Mouse (Mus musculus): ENCODE data around the gene Cpa2. TPM values are rescaled to one million over a fixed set of nuclear protein-coding genes. Genes with fewer than 3 reads are reported as not detected.

Cpa2 gene
- total and polyA plus RNA-seq, 2 experiments from 2014 or later: 6.2 to 13.0 TPM

DNA sequence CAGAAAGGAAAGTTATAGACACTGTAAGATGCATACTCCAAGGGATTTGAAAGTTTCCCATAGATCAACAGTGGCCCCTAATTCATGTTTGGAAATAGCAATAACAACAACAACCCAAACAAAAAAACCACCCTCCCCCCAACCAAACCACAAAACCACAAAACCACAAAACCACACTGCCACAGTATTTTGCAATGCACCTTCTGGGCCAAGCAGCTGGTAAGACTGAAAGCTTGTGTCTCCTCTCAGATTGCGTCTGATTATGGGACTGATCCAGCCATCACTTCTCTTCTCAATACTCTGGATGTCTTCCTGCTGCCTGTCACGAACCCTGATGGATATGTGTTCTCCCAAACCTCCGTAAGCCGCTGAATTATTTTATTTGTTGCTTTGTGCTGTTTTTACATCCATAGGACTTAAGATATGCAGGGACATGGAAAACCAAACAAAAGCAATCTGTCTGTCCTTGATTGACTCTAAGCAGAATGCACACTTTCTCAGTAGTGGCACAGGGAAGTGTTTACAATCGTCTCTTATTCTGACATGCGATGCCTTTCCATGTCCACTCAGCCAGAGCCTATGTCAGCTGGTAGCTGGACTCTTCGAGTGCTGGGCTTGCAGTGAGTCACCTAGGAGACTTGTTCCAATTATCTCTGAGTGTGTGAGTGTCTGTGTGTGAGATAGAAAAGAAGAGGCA lies 9.3 kb downstream of the Cpa2 start:
- Histone ChIP-seq H3K27me3 (ENCODE audit: insufficient read depth, low read length) (no peaks in the 10 kb centered on the region), H3K27ac (ENCODE audit: low read depth, low read length) (peak overlapping the region; percentile 79; the same call in 1 of the 2 replicates), H3K4me3 (ENCODE audit: low read depth, low read length) (no peak overlapping the region), H3K36me3 (ENCODE audit: insufficient read depth, low read length) (no peaks in the 10 kb centered on the region), H3K9ac (replicated peaks; ENCODE audit: low read length, poor library complexity, severe bottlenecking) (no peak overlapping the region), H3K4me1 (ENCODE audit: insufficient read depth, low read length) (peaks cover 6% of the 10 kb centered on the region; the same call in 1 of the 2 replicates), H3K4me2 (ENCODE audit: low read depth, low read length, poor library complexity, severe bottlenecking) (no peak overlapping the region), H3K9me3 (ENCODE audit: low read length) (no peaks in the 10 kb centered on the region)
- no peak for TF ChIP-seq CTCF (IDR thresholded peaks at IDR 0.05)
- DNase-seq (ENCODE audit: low spot score): no peak
- WGBS: 56% methylated on average over 7 of the region's 7 CpGs
- no peak for ATAC-seq (ENCODE audit: low FRiP score)

GRCm38 (mm10) chr6:30551193-30551515 lies 9.8 kb downstream of the Cpa2 start:
- no peaks in the 10 kb centered on the region for H3K36me3 ChIP-seq (ENCODE audit: insufficient read depth, low read length)
- DNase-seq (ENCODE audit: low spot score) (no peak), ATAC-seq (ENCODE audit: low FRiP score) (no peak)
- no peak for TF ChIP-seq CTCF (IDR thresholded peaks at IDR 0.05)
- H3K4me3 ChIP-seq (ENCODE audit: low read depth, low read length): no peak overlapping the region
- H3K27me3 ChIP-seq (ENCODE audit: insufficient read depth, low read length): no peaks in the 10 kb centered on the region
- no peak overlapping the region for H3K9ac ChIP-seq (replicated peaks; ENCODE audit: low read length, poor library complexity, severe bottlenecking)
- H3K4me2 ChIP-seq (ENCODE audit: low read depth, low read length, poor library complexity, severe bottlenecking): no peak overlapping the region
- H3K4me1 ChIP-seq (ENCODE audit: insufficient read depth, low read length): 0 out of 2 replicates have a peak, but pooled peaks cover 2% of the 10 kb centered on the region
- peak overlapping the region; percentile 79; the same call in 1 of the 2 replicates for H3K27ac ChIP-seq (ENCODE audit: low read depth, low read length)
- H3K9me3 ChIP-seq (ENCODE audit: low read length): no peaks in the 10 kb centered on the region

DNA sequence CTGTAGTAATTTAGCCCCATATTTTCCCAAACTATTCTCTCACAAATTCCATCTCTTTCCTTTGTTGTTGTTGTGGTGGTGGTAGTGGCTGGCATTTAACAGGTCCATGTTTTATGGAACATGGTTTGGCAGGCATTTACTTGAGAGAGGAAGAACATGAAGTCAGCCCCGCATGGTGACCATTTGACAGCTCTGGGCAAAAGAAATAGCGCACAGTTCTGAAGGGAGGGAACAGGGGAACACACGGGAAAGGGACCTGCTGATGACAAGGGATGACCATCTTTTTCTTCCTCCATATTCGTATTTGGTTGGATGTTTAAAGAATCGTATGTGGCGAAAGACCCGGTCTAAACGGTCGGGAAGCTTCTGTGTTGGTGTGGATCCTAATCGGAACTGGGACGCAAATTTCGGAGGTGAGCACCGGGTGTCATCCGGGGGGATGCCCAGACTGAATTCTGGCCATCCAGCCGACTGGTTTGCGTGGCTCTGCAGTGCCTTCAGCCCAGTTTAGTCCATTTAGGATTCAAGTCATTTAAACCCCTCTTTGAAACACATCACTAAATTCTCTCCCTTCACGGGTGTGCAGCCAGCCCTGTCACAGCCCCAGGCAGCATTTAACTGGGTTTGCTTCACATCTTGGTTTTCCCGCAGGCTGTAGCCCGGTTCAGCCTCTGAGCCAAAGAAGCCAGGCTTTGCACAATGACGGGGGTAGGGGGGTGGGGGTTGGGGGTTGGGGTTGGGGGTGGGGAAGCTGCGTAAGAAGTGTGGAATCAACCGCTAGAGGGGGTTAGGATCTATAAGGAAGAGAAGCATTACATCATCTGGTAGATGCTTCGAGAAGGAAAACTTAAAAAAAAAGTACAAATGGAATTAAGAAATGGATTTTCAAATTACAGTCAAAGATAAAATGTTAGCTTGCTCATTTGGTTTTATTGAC lies 10.5 kb downstream of the Cpa2 start:
- peak overlapping the region; percentile 62 for H3K9ac ChIP-seq (replicated peaks; ENCODE audit: low read length, poor library complexity, severe bottlenecking)
- H3K9me3 ChIP-seq (ENCODE audit: low read length): no peaks in the 10 kb centered on the region
- H3K4me3 ChIP-seq (ENCODE audit: low read depth, low read length): peak overlapping the region; percentile 22
- no peaks in the 10 kb centered on the region for H3K36me3 ChIP-seq (ENCODE audit: insufficient read depth, low read length)
- no peaks in the 10 kb centered on the region for H3K27me3 ChIP-seq (ENCODE audit: insufficient read depth, low read length)
- peak overlapping the region; percentile 79 for H3K27ac ChIP-seq (ENCODE audit: low read depth, low read length)
- H3K4me1 ChIP-seq (ENCODE audit: insufficient read depth, low read length): no peaks in the 10 kb centered on the region
- ATAC-seq (ENCODE audit: low FRiP score) (peak; percentile 85), DNase-seq (ENCODE audit: low spot score) (peak; percentile 93)
- 5% methylated on average over 23 of the region's 23 CpGs for WGBS
- H3K4me2 ChIP-seq (ENCODE audit: low read depth, low read length, poor library complexity, severe bottlenecking): peak overlapping the region; percentile 51
- peak; percentile 58 for TF ChIP-seq CTCF (IDR thresholded peaks at IDR 0.05)

- Histone ChIP-seq H3K36me3 (ENCODE audit: insufficient read depth, low read length) (no peaks in the 10 kb centered on the region), H3K27ac (ENCODE audit: low read depth, low read length) (peak overlapping the region; percentile 70), H3K9ac (replicated peaks; ENCODE audit: low read length, poor library complexity, severe bottlenecking) (peak overlapping the region; percentile 33; the same call in 1 of the 2 replicates), H3K4me2 (ENCODE audit: low read depth, low read length, poor library complexity, severe bottlenecking) (peak overlapping the region; percentile 20), H3K27me3 (ENCODE audit: insufficient read depth, low read length) (no peaks in the 10 kb centered on the region), H3K9me3 (ENCODE audit: low read length) (no peaks in the 10 kb centered on the region), H3K4me3 (ENCODE audit: low read depth, low read length) (no peak overlapping the region), H3K4me1 (ENCODE audit: insufficient read depth, low read length) (no peaks in the 10 kb centered on the region)
- TF ChIP-seq CTCF (IDR thresholded peaks at IDR 0.05): no peak
- WGBS: 37% methylated on average over 6 of the region's 6 CpGs
- no peak for DNase-seq (ENCODE audit: low spot score)
- peak; percentile 24; the same call in 1 of the 2 replicates for ATAC-seq (ENCODE audit: low FRiP score)
Measured at GRCm38 (mm10) chr6:30552628-30553027, 11.2 kb downstream of the Cpa2 start.

DNA sequence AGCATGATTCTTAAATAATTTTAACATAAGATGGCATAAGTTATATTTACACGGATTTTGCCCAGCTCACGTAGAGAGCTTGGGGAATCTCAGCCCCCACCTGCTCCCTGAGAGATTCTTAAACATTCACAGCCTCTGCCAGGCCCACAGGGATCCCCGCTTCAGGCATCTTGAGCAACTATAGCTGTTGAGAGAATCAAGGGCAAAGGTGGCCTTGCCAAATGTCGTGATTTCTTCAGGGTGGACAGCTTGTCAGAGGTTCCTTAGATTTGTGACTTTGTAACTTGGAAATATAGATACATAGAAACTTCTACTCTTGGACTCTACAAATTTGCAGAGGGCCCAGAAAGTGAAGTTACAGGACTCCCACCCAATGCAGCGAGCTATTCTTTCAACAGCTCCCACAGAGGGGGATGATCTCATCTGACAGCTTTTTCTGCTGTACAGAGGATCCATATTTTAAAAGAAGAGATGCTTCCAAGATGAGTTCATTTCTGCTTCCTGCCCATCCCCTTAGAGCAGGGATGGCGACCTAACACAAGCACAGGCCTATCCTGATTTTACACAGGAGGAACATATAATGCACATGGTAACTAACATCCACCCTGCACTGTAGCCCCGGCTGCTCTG lies 12.1 kb downstream of the Cpa2 start:
- ATAC-seq (ENCODE audit: low FRiP score) (no peak), DNase-seq (ENCODE audit: low spot score) (no peak)
- Histone ChIP-seq H3K36me3 (ENCODE audit: insufficient read depth, low read length) (no peaks in the 10 kb centered on the region), H3K4me2 (ENCODE audit: low read depth, low read length, poor library complexity, severe bottlenecking) (no peak overlapping the region), H3K9me3 (ENCODE audit: low read length) (no peaks in the 10 kb centered on the region), H3K27ac (ENCODE audit: low read depth, low read length) (no peak overlapping the region), H3K4me3 (ENCODE audit: low read depth, low read length) (no peak overlapping the region), H3K4me1 (ENCODE audit: insufficient read depth, low read length) (no peaks in the 10 kb centered on the region), H3K9ac (replicated peaks; ENCODE audit: low read length, poor library complexity, severe bottlenecking) (no peak overlapping the region; the same call in 1 of the 2 replicates), H3K27me3 (ENCODE audit: insufficient read depth, low read length) (no peaks in the 10 kb centered on the region)
- WGBS: 77% methylated on average over 7 of the region's 7 CpGs
- TF ChIP-seq CTCF (IDR thresholded peaks at IDR 0.05): no peak

All from midbrain, postnatal 0 days (tissue).